Mouse (Mus musculus) lung, adult 18-20 months (tissue): ENCODE results near the gene Senp8.
"Not testable (repeated sequence)": the region's sequence is repeated elsewhere in the genome, so short reads cannot be mapped to it uniquely, and the experiment has no call there.

Experiments used
- DNase-seq, 2 experiments: peaks; one replicate each; pipeline ENCODE4 v3.0.0; 2022; ENCODE audit warnings: mixed read lengths in 2 of 2

Senp8 gene

DNA sequence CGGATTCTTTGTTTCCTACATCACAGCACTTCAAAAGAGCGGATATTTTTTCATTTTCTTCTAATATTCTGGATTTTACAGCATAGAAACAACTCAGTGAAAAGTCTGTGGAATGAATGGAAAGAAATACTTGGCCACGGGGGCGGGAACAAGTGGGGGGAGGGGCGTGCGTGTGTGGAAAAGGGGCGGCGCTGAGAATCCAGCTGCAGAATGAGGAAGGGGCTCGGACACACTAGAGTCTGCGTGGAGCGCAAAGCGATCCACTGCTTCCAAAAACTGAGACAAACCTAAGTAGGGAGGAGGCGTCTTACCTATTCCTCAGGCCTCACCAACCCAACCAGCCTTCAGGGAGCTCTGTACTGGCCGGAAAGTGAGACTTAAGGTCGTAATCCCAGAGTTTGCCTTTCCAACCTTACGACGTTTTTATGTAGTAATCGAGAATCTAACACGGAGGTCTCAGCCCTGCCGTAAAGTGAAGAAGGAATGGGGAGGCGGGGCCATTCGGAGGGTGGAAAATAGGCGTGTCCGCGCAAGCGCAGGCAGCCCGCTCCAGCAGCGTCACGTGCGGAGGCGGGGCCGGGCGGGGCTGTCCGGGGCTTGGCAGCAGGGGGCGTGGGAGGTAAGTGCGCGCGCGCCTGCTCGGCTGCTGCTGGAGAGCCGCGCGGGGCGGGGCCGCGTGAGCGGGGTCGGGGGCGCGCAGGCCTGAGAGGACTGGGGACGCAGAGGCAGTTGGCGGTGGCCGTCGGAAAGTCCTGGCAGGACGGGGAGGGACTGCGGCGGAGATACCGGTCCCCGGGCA lies at the start of gene Senp8, which contains the start of gene Myo9a:
TSS of gene Senp8 (minus strand) at position 444 of the 799 bp plus-strand sequence.
TSS of gene Myo9a (plus strand) at position 630 of the 799 bp plus-strand sequence.
- peak; percentile 98 for DNase-seq

DNA sequence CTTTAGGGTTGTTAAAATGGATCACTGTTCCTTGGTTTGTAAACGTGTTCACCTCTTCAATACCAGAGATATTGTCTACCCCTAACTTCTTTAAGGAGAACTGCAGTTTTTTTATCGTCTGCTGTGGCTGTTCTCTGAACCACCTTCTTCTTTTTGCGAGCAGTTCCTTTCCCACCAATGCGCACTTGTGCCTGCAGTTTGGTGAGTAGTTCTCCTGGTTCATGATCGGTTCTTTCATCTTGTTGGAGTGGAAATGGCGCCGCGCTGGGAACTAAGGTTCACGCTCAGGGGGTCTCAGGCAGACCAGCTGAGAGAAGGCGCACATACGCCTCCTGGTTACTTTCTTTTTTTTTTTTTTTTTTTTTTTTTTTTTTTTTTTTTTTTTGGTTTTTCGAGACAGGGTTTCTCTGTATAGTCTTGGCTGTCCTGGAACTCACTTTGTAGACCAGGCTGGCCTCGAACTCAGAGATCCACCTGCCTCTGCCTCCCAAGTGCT lies 16.5 kb upstream of the Senp8 start:
- not testable (repeated sequence) for DNase-seq

DNA sequence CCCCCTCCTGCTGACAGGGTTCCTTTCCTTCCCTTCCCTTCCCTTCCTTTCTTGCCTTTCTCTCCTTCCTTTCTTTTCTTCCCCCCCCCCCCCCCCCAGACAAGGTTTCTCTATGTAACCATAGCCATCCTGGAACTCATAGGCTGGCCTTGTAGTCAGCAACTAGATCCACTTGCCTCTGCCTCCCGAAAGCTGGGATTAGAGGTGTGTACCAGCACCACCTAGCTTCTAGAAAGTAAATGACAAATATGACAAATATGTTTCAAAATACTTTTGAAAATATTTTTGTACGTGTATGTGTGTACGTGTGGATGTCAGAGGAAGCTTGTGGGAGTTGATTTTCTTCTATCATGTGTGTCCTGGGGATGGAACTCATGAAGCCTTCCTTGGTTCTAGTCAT lies 10.0 kb upstream of the Senp8 start:
- peak in 1 of 2 experiments; percentile 41 for DNase-seq

GRCm38 (mm10) chr9:59757016-59757415 lies 6.5 kb upstream of the Senp8 start:
- DNase-seq, result not testable (repeated sequence)

DNA sequence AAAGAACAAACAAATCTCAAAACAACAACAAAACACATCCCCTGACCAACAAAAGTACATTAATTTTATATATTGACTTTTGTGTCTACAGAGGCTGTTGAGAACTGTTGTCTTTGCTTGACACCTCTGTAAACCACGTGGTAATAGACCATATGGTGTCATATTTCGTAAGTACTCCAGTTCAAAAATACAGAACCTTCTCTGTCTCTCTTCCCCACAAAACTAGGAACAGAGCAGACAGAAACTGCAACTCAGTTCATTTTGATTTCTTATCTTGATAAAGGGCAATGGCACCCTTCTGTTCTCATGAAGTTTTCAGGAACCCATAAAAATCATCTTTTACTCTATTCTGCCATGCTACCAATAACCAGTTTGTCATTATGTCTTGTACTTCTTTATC lies 4.7 kb upstream of the Senp8 start:
- no peak for DNase-seq

DNA sequence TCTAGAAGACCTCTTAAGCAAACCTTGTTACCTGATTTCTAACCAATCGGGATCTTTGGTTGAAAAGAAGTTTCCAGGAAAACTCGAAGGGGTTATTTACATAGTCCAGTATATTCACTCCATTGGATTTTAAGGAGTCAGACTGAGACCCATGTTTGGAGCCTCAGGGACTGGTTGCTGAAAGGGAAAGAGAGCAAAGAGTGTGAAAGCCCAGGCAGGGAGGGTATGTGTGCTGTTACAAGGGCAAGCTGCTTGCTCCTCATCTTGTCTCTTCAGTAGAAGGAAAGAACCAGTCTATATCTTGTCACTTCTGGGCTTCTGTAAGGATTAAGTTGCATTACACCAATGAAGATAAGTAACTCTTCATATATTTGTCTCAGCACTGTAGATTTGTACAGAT lies 1.5 kb upstream of the Senp8 start:
- no peak for DNase-seq

GRCm38 (mm10) chr9:59751066-59751581 lies 614 bp upstream of the Senp8 start:
- peak; percentile 93 for DNase-seq

DNA sequence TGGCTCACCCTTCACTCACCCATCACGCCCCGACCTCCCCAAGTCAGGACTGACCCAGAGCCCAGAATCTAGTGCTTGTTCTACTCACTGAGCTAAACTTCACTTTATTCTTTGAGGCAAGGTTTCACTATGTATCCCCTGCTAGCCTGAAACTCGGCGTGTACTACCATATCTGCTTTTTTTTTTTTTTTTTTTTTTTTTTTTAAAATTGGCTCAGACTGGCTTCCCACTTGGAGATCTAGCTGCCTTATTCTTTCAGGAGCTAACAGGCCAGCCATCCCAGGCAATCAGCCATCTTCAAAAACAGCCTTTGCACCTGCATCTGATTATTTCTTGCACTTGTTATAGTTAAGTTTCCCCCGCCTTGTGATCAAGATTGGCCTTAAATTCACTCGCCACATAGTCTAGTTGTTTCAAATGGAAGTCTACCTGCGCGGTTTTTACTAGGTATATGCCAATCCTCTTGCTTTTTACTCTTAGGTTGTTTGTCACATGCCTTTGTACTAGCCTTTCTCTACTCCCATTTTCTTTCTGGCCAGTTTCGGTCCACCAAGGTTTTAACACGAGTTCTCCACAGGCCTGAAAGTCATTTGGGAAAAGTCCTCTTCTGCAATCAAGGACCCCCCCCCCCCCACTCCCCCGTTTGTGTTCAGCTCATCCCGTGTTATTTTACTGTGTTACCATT lies 787 bp downstream of the Senp8 start:
- DNase-seq, result no peak

GRCm38 (mm10) chr9:59748969-59749368 lies 1.5 kb downstream of the Senp8 start:
- DNase-seq, result peak; percentile 29 to 49

DNA sequence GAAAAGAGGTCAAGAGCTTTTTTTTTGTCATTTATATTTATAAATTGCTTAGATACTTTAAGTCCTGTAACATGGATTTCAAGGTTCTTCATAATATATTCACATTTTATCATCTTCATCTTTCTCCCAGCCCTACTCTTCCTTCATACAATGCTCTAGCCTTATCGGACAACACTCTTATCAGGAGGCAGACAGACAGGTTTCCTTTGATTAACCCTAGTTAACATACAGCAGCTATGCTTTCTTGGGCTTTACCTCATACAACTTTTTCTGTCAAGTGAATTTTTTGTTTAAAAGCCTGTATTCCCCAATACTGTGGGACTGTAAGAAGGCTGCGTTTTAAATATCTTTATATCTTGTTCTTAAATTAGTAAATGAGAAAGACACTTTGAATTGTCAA lies 2.1 kb downstream of the Senp8 start:
- DNase-seq, result no peak

DNA sequence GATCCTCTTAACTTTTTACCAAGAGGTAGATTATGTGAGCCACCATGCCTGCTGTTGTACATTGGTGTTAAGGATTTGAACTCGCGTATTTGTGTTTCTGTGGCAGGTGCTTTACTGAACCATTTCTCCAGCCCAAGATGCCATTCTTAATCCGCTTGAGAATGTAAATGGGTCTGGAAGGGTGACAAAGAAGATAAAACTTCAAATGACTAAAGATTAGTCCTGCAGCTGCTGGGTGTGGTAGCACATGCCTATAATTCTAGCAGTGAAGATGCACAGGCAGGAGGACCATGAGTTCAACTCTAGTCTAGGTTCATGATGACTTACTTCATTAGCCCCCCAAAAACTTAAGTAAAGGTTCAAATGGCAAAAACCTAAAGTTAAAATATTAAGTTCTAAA lies 6.6 kb downstream of the Senp8 start:
- no peak for DNase-seq

DNA sequence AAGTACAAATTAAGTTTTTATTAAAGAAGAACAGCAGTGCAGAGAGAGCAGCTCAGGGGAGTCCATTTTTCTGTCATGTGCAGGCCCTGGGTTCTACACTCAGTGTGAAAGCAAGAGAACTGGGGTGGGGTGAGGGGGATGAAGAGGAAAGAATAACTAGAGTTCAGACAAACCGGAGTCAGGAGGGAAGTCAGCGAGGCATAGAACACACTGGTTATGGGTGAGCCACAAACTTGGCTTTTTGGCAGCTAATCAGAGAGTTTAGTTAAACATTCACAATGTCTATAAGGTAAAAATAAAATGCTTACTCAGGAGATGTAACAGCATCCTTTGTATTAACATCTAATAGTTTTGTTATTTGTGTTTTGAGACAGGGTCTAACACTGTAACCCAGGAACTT lies 9.9 kb downstream of the Senp8 start:
- no peak for DNase-seq

DNA sequence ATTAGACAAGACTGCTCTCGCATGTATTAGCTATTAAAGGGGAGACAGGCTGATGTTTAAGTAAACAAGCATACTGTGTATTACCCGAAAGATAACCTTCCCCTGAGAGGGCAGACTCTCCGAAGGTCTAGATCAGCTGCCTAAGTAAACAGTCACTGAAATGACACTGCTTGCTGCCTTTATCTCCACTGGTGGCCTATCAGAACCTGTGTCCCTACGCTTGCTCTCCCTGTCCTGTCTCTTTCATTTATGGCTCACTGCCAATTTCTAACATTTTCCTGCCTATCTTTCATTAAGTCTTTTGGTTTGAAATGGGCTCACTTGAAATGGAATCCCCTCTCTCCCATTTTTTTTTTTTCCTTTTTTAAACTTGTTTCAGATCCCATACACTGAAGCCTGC lies 15.1 kb downstream of the Senp8 start:
- no peak for DNase-seq

- no peak for DNase-seq
Observed at GRCm38 (mm10) chr9:59733075-59733474, 17.4 kb downstream of the Senp8 start.

DNA sequence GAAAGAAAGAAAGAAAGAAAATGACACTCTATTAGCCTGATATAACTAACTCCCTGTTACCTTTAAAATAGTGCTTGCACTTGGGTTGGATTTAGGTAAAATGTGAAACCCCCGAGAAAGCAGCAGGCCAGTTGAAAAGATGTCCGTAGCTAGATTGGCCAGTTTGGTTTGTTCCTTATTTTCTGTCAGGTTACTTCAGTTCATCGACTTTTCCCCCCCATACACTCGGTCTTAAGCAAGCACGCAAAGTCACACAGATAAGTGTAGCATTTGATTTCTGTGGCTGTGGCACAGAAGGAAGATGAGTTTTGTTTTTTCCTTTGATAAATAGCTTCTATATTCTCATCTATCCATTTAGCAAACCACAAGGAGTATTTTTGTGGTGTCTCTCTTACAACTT lies 19.4 kb downstream of the Senp8 start:
- DNase-seq, result no peak

- no peak for DNase-seq
Observed at GRCm38 (mm10) chr9:59727569-59728286, 22.8 kb downstream of the Senp8 start.

DNA sequence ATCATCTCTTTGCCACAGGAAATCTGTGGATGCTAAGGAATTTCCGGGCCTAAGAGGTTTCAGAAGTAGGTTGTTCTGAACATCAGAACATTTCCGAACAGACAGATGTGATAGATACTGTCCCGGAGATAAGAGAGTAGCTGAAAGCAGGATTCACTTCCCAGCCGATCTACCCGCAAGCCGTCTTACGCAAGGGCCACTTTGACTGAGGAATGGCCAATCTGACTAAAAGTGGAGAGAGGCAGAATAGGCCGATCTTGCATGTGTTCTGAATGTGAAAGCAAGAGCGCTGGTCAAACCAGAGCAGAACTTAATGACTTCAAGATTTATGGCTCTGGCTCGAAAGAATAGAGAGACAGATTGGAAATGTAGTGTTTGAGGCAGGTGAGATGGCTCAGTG lies 25.0 kb downstream of the Senp8 start:
- peak in 1 of 2 experiments; percentile 54 for DNase-seq

GRCm38 (mm10) chr9:59723791-59724442 lies 26.6 kb downstream of the Senp8 start:
- peak; percentile 53 to 63 for DNase-seq

DNA sequence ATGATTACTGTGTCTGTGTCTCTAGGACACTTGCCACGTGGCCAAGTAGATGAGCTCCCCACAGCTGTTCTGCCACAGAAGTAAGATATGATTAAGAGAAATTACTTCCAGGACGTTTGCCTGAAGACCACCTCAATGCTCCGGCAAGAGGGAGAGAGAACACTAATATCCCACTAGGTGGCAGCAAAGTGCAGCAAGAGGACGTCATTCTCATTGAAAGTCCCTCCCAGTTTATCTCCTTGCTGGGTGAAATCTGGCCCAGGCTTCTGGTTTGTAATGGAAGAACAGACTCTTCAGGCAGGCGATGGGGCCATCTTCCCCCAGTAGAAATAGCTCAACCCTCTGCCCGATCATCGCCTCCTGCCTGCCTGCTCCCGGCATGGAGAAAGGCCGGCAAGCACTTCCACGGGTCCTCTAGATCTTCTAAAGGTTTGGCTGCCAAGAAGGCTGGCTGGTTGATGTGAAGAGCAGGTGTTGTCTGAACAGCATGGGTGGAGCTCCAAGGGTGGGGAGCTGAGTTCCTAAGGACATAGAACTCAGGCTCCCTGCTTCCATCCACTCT lies 27.3 kb downstream of the Senp8 start:
- peak; percentile 71 to 83 for DNase-seq

- no peak for DNase-seq
Observed at GRCm38 (mm10) chr9:59721144-59721543, 29.4 kb downstream of the Senp8 start.

DNA sequence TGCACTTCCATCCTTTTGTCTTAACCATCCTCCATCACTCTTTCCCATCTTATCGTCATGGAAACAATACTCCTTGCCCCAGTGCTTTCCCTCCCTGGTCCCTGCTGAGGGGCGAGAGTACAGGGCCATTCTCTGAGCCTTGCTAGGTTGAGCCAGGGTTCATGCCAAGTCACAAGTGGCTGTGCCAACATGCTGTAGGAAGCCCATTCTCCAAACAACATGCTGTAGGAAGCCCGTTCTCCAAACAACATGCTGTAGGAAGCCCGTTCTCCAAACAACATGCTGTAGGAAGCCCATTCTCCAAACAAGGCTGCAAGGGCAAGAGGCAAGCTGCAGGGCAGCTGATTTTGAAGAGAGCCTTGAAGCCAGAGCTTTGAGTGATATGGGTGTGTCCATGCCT lies 32.3 kb downstream of the Senp8 start:
- DNase-seq, result peak; percentile 36 to 55

- DNase-seq, result peak; percentile 61 to 79
Observed at GRCm38 (mm10) chr9:59716275-59716898, 34.1 kb downstream of the Senp8 start.
